Mouse (Mus musculus): ENCODE data around the gene 4921504E06Rik.

4921504E06Rik gene

GRCm38 (mm10) chr2:19419686-19420345 lies 133.9 kb downstream of the 4921504E06Rik start:
- DNase-seq (ENCODE audit: low read depth, low spot score): no peak

GRCm38 (mm10) chr2:19416066-19416465 lies 137.6 kb downstream of the 4921504E06Rik start:
- no peak for DNase-seq (ENCODE audit: low read depth, low spot score)

DNA sequence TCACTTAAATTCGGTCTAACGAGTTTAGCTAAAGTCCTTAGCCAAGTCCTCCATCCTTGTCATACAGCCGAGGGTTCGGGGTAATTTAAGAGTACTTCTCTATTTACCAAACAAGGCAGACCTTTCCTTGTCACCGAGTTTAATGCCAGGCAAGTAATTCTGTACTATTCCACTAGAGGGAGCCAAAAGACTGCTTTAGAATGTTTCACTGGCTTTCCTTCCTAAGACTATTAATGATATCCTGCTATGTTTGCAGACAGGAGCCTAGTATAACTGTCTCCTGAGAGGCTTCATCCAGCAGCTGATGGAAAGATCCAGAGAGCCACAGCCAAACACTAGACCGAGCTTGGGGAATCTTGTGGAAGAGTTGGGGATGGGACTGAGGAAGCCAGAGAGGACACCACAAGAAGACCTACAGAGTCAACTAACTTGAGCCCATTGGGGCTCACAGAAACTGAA lies 138.6 kb downstream of the 4921504E06Rik start:
- DNase-seq (ENCODE audit: low read depth, low spot score): peak; percentile 82

- peak; percentile 76 for DNase-seq (ENCODE audit: low read depth, low spot score)
These were observed 139.3 kb downstream of the 4921504E06Rik start for GRCm38 (mm10) chr2:19414222-19414965.

Measured in ZHBTc4 (cell line).